ENCODE assay signal across 27 mouse cellular contexts in genomic region chr11:77095206-77095605, GRCm38 (mm10). TPM values are rescaled to one million over a fixed set of nuclear protein-coding genes. Genes with fewer than 3 reads are reported as not detected.
DNase-seq lines count a peak whose midpoint lies in the region; ATAC-seq and TF ChIP-seq lines count a peak whose summit lies in the region.
"Had no signal": no experiment of that assay in that cellular context is flagged by ENCODE, and none has a peak within 500 bp of the region (broad histone marks: within the 10 kb centered on the region; RNA-seq: fewer than 3 reads in every experiment).

No protein-coding gene starts in this region.

- no peaks in the 10 kb centered on the region for H3K9me3 ChIP-seq in lung, postnatal 0 days (ENCODE audit: low read length)
- H3K9me3 ChIP-seq: embryonic facial prominence, embryonic 12.5 days; embryonic facial prominence, embryonic 15.5 days; G1E; hindbrain, embryonic 10.5 days had no signal

- no peaks in the 10 kb centered on the region for H3K36me3 ChIP-seq in lung, postnatal 0 days (ENCODE audit: insufficient read depth, low read length)
- H3K36me3 ChIP-seq: embryonic facial prominence, embryonic 12.5 days; embryonic facial prominence, embryonic 15.5 days; G1E; hindbrain, embryonic 10.5 days had no signal

- 40% methylated on average over 10 of the region's 10 CpGs for WGBS in lung, postnatal 0 days

- no peak for TF ChIP-seq EP300 in lung, postnatal 0 days (IDR thresholded peaks at IDR 0.05)

- H3K4me3 ChIP-seq in lung, postnatal 0 days (ENCODE audit: low read depth, low read length), result no peak overlapping the region
- H3K4me3 ChIP-seq: embryonic facial prominence, embryonic 12.5 days; embryonic facial prominence, embryonic 15.5 days; hindbrain, embryonic 10.5 days had no signal

- peak; percentile 30 to 38 for DNase-seq in cerebellum, postnatal 10 days
- no peak for DNase-seq in cerebellum, adult 9-11 months
- DNase-seq in kidney, postnatal 14 days, result peak; percentile 10
- DNase-seq in kidney, adult 9 months, result no peak
- peak; percentile 72 for DNase-seq in lung, postnatal 0 days (ENCODE audit: low spot score)
- DNase-seq in lung, adult 18-20 months, result no peak
- peak; percentile 46 to 74 for DNase-seq in lung, postnatal 4 days
- no peak for DNase-seq in gastrocnemius, postnatal 36 days
- DNase-seq: adrenal gland, postnatal 25 days; B cell, adult 2 months; cerebellum, adult 11-12 months; cerebellum, adult 8-10 months; cerebellum, postnatal 25 days; forebrain, postnatal 0 days; gastrocnemius, postnatal 25 days; heart, postnatal 36 days had no signal

- no peak for ATAC-seq in lung, postnatal 0 days
- ATAC-seq: forebrain, embryonic 14.5 days; forebrain, postnatal 0 days; hindbrain, postnatal 0 days; inflammation-experienced regulatory T-cells, adult 6 months; Patski had no signal

- TF ChIP-seq CTCF in lung, postnatal 0 days (IDR thresholded peaks at IDR 0.05), result no peak

- no peak overlapping the region for H3K27ac ChIP-seq in lung, postnatal 0 days (ENCODE audit: low read length)
- H3K27ac ChIP-seq: embryonic facial prominence, embryonic 12.5 days; embryonic facial prominence, embryonic 15.5 days; hindbrain, embryonic 10.5 days; hindbrain, embryonic 14.5 days; hindbrain, postnatal 0 days had no signal

- intact Hi-C loops in gastrocnemius, postnatal 36 days (cut with DNase I), result loop anchor here (5.0 kb wide), 1 partner anchor 372 kb away; no protein-coding TSS in a partner anchor

- no peaks in the 10 kb centered on the region for H3K4me1 ChIP-seq in lung, postnatal 0 days (ENCODE audit: insufficient read depth, low read depth, low read length)
- H3K4me1 ChIP-seq: embryonic facial prominence, embryonic 12.5 days had no signal

- no peaks in the 10 kb centered on the region for H3K27me3 ChIP-seq in lung, postnatal 0 days (replicated peaks; ENCODE audit: insufficient read depth, low read length)
- H3K27me3 ChIP-seq: CH12.LX; embryonic facial prominence, embryonic 15.5 days had no signal

- no peak overlapping the region for H3K9ac ChIP-seq in lung, postnatal 0 days (replicated peaks; ENCODE audit: low read depth)
- H3K9ac ChIP-seq: embryonic facial prominence, embryonic 12.5 days; embryonic facial prominence, embryonic 15.5 days; forebrain, postnatal 0 days; hindbrain, embryonic 14.5 days had no signal

- H3K4me2 ChIP-seq in lung, postnatal 0 days (replicated peaks; ENCODE audit: low read depth, low read length), result no peak overlapping the region
- H3K4me2 ChIP-seq: embryonic facial prominence, embryonic 12.5 days; embryonic facial prominence, embryonic 15.5 days; heart, embryonic 11.5 days; hindbrain, embryonic 14.5 days had no signal

RNA-seq across cellular contexts. Expression of gene Nsrp1, which starts 17.0 kb away (rescaled TPM):
- polyA plus RNA-seq in lung, postnatal 0 days (2015; fragmentation: Nextera tagmentation; extraction: Ambion mirVana), result 58.5 and 59.7 TPM in 2 replicates
- 10 to 100 TPM; 10.5 to 13.5 TPM for total RNA-seq in gastrocnemius, postnatal 36 days (2021)

Comparison
In these comparisons a context has a peak if more than half of its experiments do, and no peak if none do; other contexts are left out.
1. DNase-seq: peak in cerebellum, postnatal 10 days (2 of 2), kidney, postnatal 14 days (single experiment), lung, postnatal 0 days (single experiment) and lung, postnatal 4 days (2 of 2); none in cerebellum, adult 9-11 months (single experiment), kidney, adult 9 months (single experiment), lung, adult 18-20 months (0 of 2) and gastrocnemius, postnatal 36 days (0 of 2).